Mouse (Mus musculus) bone marrow macrophage, adult 2 months (primary cell): ENCODE measurements at regions not wholly inside any gene's neighbourhood (a gene's known extent, or its start where the extent isn't known, plus 50 kb on each side); places are given as distances from the start of the nearest gene placed in this dataset.

Source experiments
- CTCF ChIP-seq: IDR thresholded peaks from 2 replicates; pipeline ENCODE4 v1.5.1; 2012; ENCODE audit warnings: low read depth, mild to moderate bottlenecking, low read length, moderate library complexity
- POLR2A ChIP-seq: IDR thresholded peaks from 2 replicates; pipeline ENCODE4 v1.6.1; 2012; ENCODE audit warnings: mild to moderate bottlenecking, low read depth, low read length, borderline replicate concordance

- TF ChIP-seq CTCF (no peak), POLR2A (no peak)
Measured at GRCm38 (mm10) chr10:96450266-96450665, 166.5 kb upstream of the Btg1 start.
